16 mouse cellular contexts compared by ENCODE assay signal in genomic region chr10:116810738-116811137, GRCm38 (mm10).
DNase-seq lines count a peak whose midpoint lies in the region; ATAC-seq and TF ChIP-seq lines count a peak whose summit lies in the region.
"Had no signal": no experiment of that assay in that cellular context is flagged by ENCODE, and none has a peak within 500 bp of the region (broad histone marks: within the 10 kb centered on the region; RNA-seq: fewer than 3 reads in every experiment).

No protein-coding gene starts in this region.

- no peak overlapping the region for H3K4me3 ChIP-seq in forebrain, postnatal 0 days (ENCODE audit: low read depth, low read length)
- H3K4me3 ChIP-seq in forebrain, embryonic 13.5 days, result no peak overlapping the region
- H3K4me3 ChIP-seq in hindbrain, postnatal 0 days (ENCODE audit: low read length), result no peak overlapping the region
- no peak overlapping the region for H3K4me3 ChIP-seq in hindbrain, embryonic 12.5 days
- H3K4me3 ChIP-seq in G1E (ENCODE audit: low read depth, low read length), result peak overlapping the region; percentile 21; the same call in 1 of the 2 replicates
- H3K4me3 ChIP-seq: heart, embryonic 10.5 days had no signal

- no peaks in the 10 kb centered on the region for H3K36me3 ChIP-seq in forebrain, postnatal 0 days (ENCODE audit: insufficient read depth)
- no peaks in the 10 kb centered on the region for H3K36me3 ChIP-seq in forebrain, embryonic 13.5 days (ENCODE audit: poor library complexity, severe bottlenecking)
- H3K36me3 ChIP-seq in hindbrain, postnatal 0 days (ENCODE audit: insufficient read depth, low read length), result no peaks in the 10 kb centered on the region
- no peaks in the 10 kb centered on the region for H3K36me3 ChIP-seq in hindbrain, embryonic 12.5 days
- no peaks in the 10 kb centered on the region for H3K36me3 ChIP-seq in G1E (replicated peaks)
- H3K36me3 ChIP-seq: heart, embryonic 10.5 days had no signal

- H3K27ac ChIP-seq in forebrain, postnatal 0 days (ENCODE audit: low read depth, low read length), result no peak overlapping the region
- H3K27ac ChIP-seq in forebrain, embryonic 13.5 days, result no peak overlapping the region
- no peak overlapping the region for H3K27ac ChIP-seq in hindbrain, postnatal 0 days
- H3K27ac ChIP-seq in hindbrain, embryonic 12.5 days, result no peak overlapping the region
- H3K27ac ChIP-seq: heart, embryonic 10.5 days had no signal

- intact Hi-C loops in left cerebral cortex, postnatal 14 days (cut with DNase I), result no loop called here

- no peak for DNase-seq in forebrain, postnatal 0 days
- no peak for DNase-seq in hindbrain, postnatal 0 days (ENCODE audit: low spot score)
- no peak for DNase-seq in G1E (ENCODE audit: low spot score)
- DNase-seq in left cerebral cortex, postnatal 14 days (ENCODE audit: low spot score in 2 of 2), result peak; percentile 27 to 45
- no peak for DNase-seq in thymus, postnatal 10 days (ENCODE audit: low spot score in 2 of 2)
- DNase-seq in B cell, adult 2 months, result no peak
- DNase-seq: adrenal gland, postnatal 25 days; cerebellum, adult 8-10 months; gastrocnemius, postnatal 14 days; heart, postnatal 10 days; lung, adult 18-20 months; spleen, adult 18-20 months; thymus, adult 2 months had no signal

- no peak overlapping the region for H3K4me2 ChIP-seq in forebrain, postnatal 0 days (ENCODE audit: low read depth)
- no peak overlapping the region for H3K4me2 ChIP-seq in forebrain, embryonic 13.5 days
- no peak overlapping the region for H3K4me2 ChIP-seq in hindbrain, postnatal 0 days (ENCODE audit: low read depth, low read length)
- H3K4me2 ChIP-seq in hindbrain, embryonic 12.5 days (replicated peaks), result no peak overlapping the region

- WGBS in forebrain, postnatal 0 days, result 75% methylated on average over 15 of the region's 15 CpGs
- WGBS in forebrain, embryonic 13.5 days, result 88% methylated on average over 15 of the region's 15 CpGs
- WGBS in hindbrain, postnatal 0 days, result 75% methylated on average over 15 of the region's 15 CpGs
- WGBS in hindbrain, embryonic 12.5 days, result 88% methylated on average over 15 of the region's 15 CpGs

- H3K27me3 ChIP-seq in forebrain, postnatal 0 days (ENCODE audit: insufficient read depth, low read length), result no peaks in the 10 kb centered on the region
- no peaks in the 10 kb centered on the region for H3K27me3 ChIP-seq in forebrain, embryonic 13.5 days
- H3K27me3 ChIP-seq in hindbrain, postnatal 0 days (ENCODE audit: insufficient read depth, low read length), result no peaks in the 10 kb centered on the region
- H3K27me3 ChIP-seq in hindbrain, embryonic 12.5 days, result no peaks in the 10 kb centered on the region
- H3K27me3 ChIP-seq in G1E (ENCODE audit: insufficient read depth, low read length), result no peaks in the 10 kb centered on the region

- H3K4me1 ChIP-seq in forebrain, postnatal 0 days (ENCODE audit: insufficient read depth), result no peaks in the 10 kb centered on the region
- no peaks in the 10 kb centered on the region for H3K4me1 ChIP-seq in forebrain, embryonic 13.5 days
- no peaks in the 10 kb centered on the region for H3K4me1 ChIP-seq in hindbrain, postnatal 0 days (ENCODE audit: insufficient read depth, low read length)
- H3K4me1 ChIP-seq in hindbrain, embryonic 12.5 days, result peaks cover 3% of the 10 kb centered on the region; the same call in 1 of the 2 replicates
- no peaks in the 10 kb centered on the region for H3K4me1 ChIP-seq in G1E (ENCODE audit: insufficient read depth, low read depth, low read length)

- TF ChIP-seq CTCF in forebrain, postnatal 0 days (IDR thresholded peaks at IDR 0.05; ENCODE audit: low read depth), result no peak
- no peak for TF ChIP-seq CTCF in hindbrain, postnatal 0 days (IDR thresholded peaks at IDR 0.05; ENCODE audit: low read depth)
- no peak for TF ChIP-seq CTCF in G1E (IDR thresholded peaks at IDR 0.05; ENCODE audit: low read depth, low read length)

- H3K9me3 ChIP-seq in forebrain, postnatal 0 days (ENCODE audit: low read length), result no peaks in the 10 kb centered on the region
- no peaks in the 10 kb centered on the region for H3K9me3 ChIP-seq in forebrain, embryonic 13.5 days (replicated peaks)
- H3K9me3 ChIP-seq in hindbrain, postnatal 0 days (ENCODE audit: low read length), result no peaks in the 10 kb centered on the region
- no peaks in the 10 kb centered on the region for H3K9me3 ChIP-seq in hindbrain, embryonic 12.5 days (replicated peaks)
- peaks cover 22% of the 10 kb centered on the region for H3K9me3 ChIP-seq in G1E (replicated peaks)
- H3K9me3 ChIP-seq: heart, embryonic 10.5 days had no signal

- peak; percentile 85 for ATAC-seq in forebrain, postnatal 0 days
- ATAC-seq in forebrain, embryonic 13.5 days, result no peak
- ATAC-seq in hindbrain, postnatal 0 days, result peak; percentile 43; the same call in 1 of the 2 replicates
- no peak for ATAC-seq in hindbrain, embryonic 12.5 days (ENCODE audit: low FRiP score)
- no peak for ATAC-seq in G1E (ENCODE audit: extremely low read depth, insufficient number of reproducible peaks, low FRiP score, poor library complexity, severe bottlenecking)

- no peak overlapping the region for H3K9ac ChIP-seq in forebrain, postnatal 0 days
- H3K9ac ChIP-seq in forebrain, embryonic 13.5 days, result no peak overlapping the region
- H3K9ac ChIP-seq in hindbrain, postnatal 0 days (replicated peaks; ENCODE audit: low read length), result no peak overlapping the region
- no peak overlapping the region for H3K9ac ChIP-seq in hindbrain, embryonic 12.5 days

Comparison
In these comparisons a context has a peak if more than half of its experiments do, and no peak if none do; other contexts are left out.
1. ATAC-seq: peak in forebrain, postnatal 0 days (single experiment) and hindbrain, postnatal 0 days (single experiment); none in forebrain, embryonic 13.5 days (single experiment), hindbrain, embryonic 12.5 days (single experiment) and G1E (single experiment).
2. DNase-seq: peak in left cerebral cortex, postnatal 14 days (2 of 2); none in forebrain, postnatal 0 days (single experiment), hindbrain, postnatal 0 days (single experiment), G1E (single experiment), thymus, postnatal 10 days (0 of 2) and B cell, adult 2 months (0 of 2).